Mouse (Mus musculus): ENCODE measurements around the gene Anapc13. TPM values are rescaled to one million over a fixed set of nuclear protein-coding genes. Genes with fewer than 3 reads are reported as not detected.

Gene Anapc13
- polyA plus RNA-seq, 1 experiment from 2014 or later, result 226 TPM

DNA sequence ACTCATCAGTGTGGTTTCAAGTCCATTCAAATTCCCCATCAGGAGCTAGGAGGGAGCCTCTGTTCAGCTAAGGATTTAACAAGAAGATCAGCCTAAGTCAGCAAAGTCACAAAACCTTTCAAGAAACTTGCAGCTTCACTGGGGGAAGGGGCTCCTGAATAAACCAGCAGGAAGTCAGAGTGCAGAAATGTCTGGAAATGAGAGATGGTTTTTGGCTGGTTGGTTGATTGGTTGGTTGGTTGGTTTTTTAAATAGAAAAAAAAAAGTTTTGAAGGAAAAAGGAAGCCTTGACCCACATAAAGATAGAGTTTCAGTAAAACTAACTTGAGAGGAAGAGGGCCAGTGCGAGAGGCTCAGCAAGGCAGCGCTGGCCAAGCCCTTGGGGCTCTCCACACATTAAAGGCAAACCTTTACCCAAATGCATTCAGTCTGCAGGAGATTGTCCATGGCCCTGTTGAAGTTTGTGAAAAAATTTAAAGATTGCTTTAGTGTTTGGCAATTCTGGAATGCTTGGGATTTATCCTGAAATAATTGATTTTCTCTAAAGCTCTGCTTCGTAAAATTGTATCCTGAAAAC is 19.1 kb downstream of the Anapc13 start:
- H3K27ac ChIP-seq (ENCODE audit: low read length), result peak overlapping the region; percentile 96
- H3K36me3 ChIP-seq (ENCODE audit: control insufficient read depth, insufficient read depth, low read length), result no peaks in the 10 kb centered on the region
- peaks cover 33% of the 10 kb centered on the region for H3K4me1 ChIP-seq (ENCODE audit: control insufficient read depth, insufficient read depth, low read length)
- 65% methylated on average over 3 of the region's 3 CpGs for WGBS
- H3K27me3 ChIP-seq (ENCODE audit: control insufficient read depth, insufficient read depth, low read length), result no peaks in the 10 kb centered on the region
- H3K9me3 ChIP-seq (ENCODE audit: control insufficient read depth, low read depth, low read length), result no peaks in the 10 kb centered on the region
- ATAC-seq (ENCODE audit: insufficient number of reproducible peaks, insufficient read depth, low FRiP score, low read depth), result no peak
- H3K4me3 ChIP-seq (ENCODE audit: low read depth, low read length), result no peak overlapping the region
- H3K4me2 ChIP-seq (replicated peaks; ENCODE audit: low read depth, low read length), result no peak overlapping the region
- H3K9ac ChIP-seq (replicated peaks; ENCODE audit: low read depth, low read length), result no peak overlapping the region

DNA sequence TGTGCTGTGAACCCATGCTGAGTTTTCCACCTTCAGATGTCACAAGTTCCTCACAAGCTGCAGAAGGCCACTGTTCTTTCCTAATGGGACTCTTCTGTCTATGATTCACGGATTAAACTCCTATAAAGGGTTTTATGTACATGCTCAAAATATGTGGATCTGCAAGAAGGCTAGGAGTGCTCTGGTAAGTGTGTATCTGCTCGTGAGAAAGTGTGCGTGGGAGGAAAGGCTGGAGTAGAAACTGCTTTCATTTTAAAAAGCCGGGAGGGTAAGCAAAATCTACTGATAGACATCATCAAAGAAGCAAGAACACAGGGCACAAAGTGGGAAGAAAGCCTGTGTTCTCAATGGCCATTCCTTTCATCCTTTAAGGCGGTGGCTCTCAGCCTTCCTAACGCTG is 20.9 kb downstream of the Anapc13 start:
- Histone ChIP-seq H3K9me3 (ENCODE audit: control insufficient read depth, low read depth, low read length) (no peaks in the 10 kb centered on the region), H3K27ac (ENCODE audit: low read length) (no peak overlapping the region), H3K27me3 (ENCODE audit: control insufficient read depth, insufficient read depth, low read length) (no peaks in the 10 kb centered on the region), H3K4me2 (replicated peaks; ENCODE audit: low read depth, low read length) (no peak overlapping the region), H3K4me1 (ENCODE audit: control insufficient read depth, insufficient read depth, low read length) (peaks cover 48% of the 10 kb centered on the region), H3K9ac (replicated peaks; ENCODE audit: low read depth, low read length) (no peak overlapping the region), H3K4me3 (ENCODE audit: low read depth, low read length) (no peak overlapping the region), H3K36me3 (ENCODE audit: control insufficient read depth, insufficient read depth, low read length) (no peaks in the 10 kb centered on the region)
- WGBS, result 67% methylated on average over 6 of the region's 6 CpGs
- no peak for ATAC-seq (ENCODE audit: insufficient number of reproducible peaks, insufficient read depth, low FRiP score, low read depth)

DNA sequence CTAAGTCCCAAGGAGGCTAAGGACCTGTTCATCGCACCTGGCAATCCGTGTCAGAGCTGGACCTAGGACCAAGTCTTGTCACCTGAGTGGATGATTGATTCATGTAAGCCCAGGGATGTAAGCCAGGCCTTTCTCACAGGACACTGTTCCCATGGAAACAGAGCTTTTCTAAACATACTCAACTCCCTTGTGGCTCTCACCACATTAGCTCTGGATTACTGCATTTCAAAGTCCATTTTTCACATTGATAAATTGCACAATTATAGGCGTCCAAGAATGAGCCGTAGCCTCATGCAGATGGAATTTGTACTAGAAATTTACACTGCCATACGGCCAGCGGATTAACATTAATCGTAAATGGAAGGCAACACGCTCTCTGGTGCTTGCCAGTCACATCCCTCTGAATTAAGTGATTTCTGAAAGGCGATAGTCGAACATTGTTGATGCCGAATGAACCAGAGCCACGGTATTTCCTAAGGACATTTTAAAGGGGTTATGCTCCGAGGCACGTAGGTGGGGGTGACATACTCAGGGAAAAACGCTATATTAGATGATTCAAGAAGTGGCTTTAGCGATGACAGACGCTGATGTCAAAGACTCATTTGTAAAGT is 23.9 kb downstream of the Anapc13 start:
- Histone ChIP-seq H3K27me3 (ENCODE audit: control insufficient read depth, insufficient read depth, low read length) (no peaks in the 10 kb centered on the region), H3K9me3 (ENCODE audit: control insufficient read depth, low read depth, low read length) (no peaks in the 10 kb centered on the region), H3K4me2 (replicated peaks; ENCODE audit: low read depth, low read length) (peak overlapping the region; percentile 19; the same call in 1 of the 2 replicates), H3K27ac (ENCODE audit: low read length) (peak overlapping the region; percentile 17; the same call in 1 of the 2 replicates), H3K9ac (replicated peaks; ENCODE audit: low read depth, low read length) (no peak overlapping the region), H3K4me3 (ENCODE audit: low read depth, low read length) (no peak overlapping the region), H3K36me3 (ENCODE audit: control insufficient read depth, insufficient read depth, low read length) (no peaks in the 10 kb centered on the region), H3K4me1 (ENCODE audit: control insufficient read depth, insufficient read depth, low read length) (peaks cover 25% of the 10 kb centered on the region)
- peak; percentile 79; the same call in 1 of the 2 replicates for ATAC-seq (ENCODE audit: insufficient number of reproducible peaks, insufficient read depth, low FRiP score, low read depth)
- 15% methylated on average over 17 of the region's 17 CpGs for WGBS

DNA sequence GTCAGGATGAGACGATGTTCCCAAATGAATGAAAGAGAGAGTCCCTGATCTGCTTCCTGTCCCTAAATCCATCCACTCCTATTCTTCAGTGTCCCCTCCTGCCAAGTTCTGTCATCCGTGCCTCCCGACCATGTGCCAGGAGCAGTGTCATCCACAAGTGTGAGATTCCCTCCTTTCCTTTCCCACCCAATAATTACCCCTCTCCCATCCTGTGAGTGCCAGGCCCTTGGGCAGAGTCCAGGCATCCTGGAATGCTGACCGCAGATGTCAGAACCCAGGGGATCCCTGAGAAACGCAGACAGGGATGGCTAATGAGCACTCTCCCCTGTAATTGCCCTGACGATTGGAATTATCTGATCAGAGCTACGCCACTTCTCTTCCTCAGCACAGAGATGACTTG is 24.5 kb downstream of the Anapc13 start:
- Histone ChIP-seq H3K4me2 (replicated peaks; ENCODE audit: low read depth, low read length) (0 out of 2 replicates have a peak overlapping the region, but pooled peaks have one; percentile 19), H3K9ac (replicated peaks; ENCODE audit: low read depth, low read length) (no peak overlapping the region), H3K9me3 (ENCODE audit: control insufficient read depth, low read depth, low read length) (no peaks in the 10 kb centered on the region), H3K27me3 (ENCODE audit: control insufficient read depth, insufficient read depth, low read length) (no peaks in the 10 kb centered on the region), H3K27ac (ENCODE audit: low read length) (peak overlapping the region; percentile 17; the same call in 1 of the 2 replicates), H3K4me1 (ENCODE audit: control insufficient read depth, insufficient read depth, low read length) (peaks cover 20% of the 10 kb centered on the region), H3K36me3 (ENCODE audit: control insufficient read depth, insufficient read depth, low read length) (no peaks in the 10 kb centered on the region), H3K4me3 (ENCODE audit: low read depth, low read length) (no peak overlapping the region)
- ATAC-seq (ENCODE audit: insufficient number of reproducible peaks, insufficient read depth, low FRiP score, low read depth), result no peak
- WGBS, result 21% methylated on average over 7 of the region's 7 CpGs

DNA sequence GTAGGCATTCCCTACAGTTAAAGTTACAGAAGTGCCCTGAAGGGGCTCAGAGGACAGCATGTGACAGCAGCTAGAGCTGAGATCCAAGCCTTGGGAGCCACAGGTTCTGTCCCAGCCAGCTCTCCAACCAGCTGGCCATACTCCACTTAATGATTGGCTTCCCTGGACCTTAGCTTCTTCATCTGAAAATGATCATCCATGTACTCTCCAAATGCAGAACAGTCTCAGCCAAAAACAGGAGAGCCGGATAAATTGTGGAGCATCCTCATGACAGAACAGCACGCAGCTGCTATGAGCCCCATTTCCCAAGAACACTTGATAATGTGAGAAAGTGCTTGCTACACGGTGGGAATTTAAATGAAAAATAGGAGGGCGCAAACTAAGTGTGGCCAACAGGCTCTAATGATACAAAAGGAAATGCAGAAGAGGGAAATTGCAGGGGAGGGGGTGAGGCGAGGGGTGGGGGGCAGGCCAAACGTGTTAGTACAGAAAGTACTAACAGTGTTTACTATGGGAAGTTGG is 25.2 kb downstream of the Anapc13 start:
- H3K4me1 ChIP-seq (ENCODE audit: control insufficient read depth, insufficient read depth, low read length), result peaks cover 20% of the 10 kb centered on the region
- H3K4me3 ChIP-seq (ENCODE audit: low read depth, low read length), result no peak overlapping the region
- no peaks in the 10 kb centered on the region for H3K36me3 ChIP-seq (ENCODE audit: control insufficient read depth, insufficient read depth, low read length)
- no peak overlapping the region for H3K27ac ChIP-seq (ENCODE audit: low read length)
- H3K9me3 ChIP-seq (ENCODE audit: control insufficient read depth, low read depth, low read length), result no peaks in the 10 kb centered on the region
- H3K4me2 ChIP-seq (replicated peaks; ENCODE audit: low read depth, low read length), result no peak overlapping the region
- no peaks in the 10 kb centered on the region for H3K27me3 ChIP-seq (ENCODE audit: control insufficient read depth, insufficient read depth, low read length)
- H3K9ac ChIP-seq (replicated peaks; ENCODE audit: low read depth, low read length), result no peak overlapping the region
- no peak for ATAC-seq (ENCODE audit: insufficient number of reproducible peaks, insufficient read depth, low FRiP score, low read depth)
- WGBS, result 43% methylated on average over 6 of the region's 6 CpGs

DNA sequence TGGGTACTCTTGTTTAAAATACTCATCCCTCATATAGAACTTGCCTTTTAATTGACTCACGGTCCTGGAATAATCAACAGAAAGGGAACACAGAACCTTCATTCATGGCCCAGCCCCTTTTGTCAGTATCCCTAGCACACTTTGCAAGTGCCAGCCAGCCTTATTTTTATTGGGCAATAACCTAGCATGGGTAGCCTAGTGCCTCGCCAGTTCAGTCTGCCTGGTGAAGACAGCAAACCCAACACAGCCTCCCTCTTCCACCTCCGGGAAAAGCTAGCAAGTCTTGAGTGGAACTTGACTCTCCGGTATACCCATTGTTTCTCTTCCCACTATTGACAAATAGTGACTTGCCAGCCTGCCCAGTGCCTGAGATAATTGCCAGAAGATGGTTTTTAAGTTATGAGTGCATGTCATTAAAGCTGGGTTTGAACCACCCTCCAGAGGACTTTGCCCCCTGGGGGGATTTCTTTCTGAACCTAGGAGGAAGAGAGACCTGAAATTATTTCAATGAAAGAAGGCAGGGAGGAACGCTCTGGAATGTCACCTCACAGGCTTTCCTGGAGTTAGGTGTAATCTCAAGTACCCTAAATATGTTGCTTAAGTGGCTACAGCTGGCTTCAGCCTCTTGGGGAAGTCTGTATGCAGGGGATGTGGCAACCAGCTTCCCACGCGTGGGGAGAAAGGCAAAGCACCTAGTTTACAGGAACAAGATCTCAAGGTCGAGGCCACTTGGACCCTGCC is 30.4 kb downstream of the Anapc13 start:
- H3K27ac ChIP-seq (ENCODE audit: low read length), result no peak overlapping the region
- no peaks in the 10 kb centered on the region for H3K36me3 ChIP-seq (ENCODE audit: control insufficient read depth, insufficient read depth, low read length)
- H3K27me3 ChIP-seq (ENCODE audit: control insufficient read depth, insufficient read depth, low read length), result no peaks in the 10 kb centered on the region
- H3K4me1 ChIP-seq (ENCODE audit: control insufficient read depth, insufficient read depth, low read length), result peaks cover 5% of the 10 kb centered on the region; the same call in 1 of the 2 replicates
- H3K9ac ChIP-seq (replicated peaks; ENCODE audit: low read depth, low read length), result no peak overlapping the region
- no peak for ATAC-seq (ENCODE audit: insufficient number of reproducible peaks, insufficient read depth, low FRiP score, low read depth)
- H3K4me3 ChIP-seq (ENCODE audit: low read depth, low read length), result no peak overlapping the region
- 57% methylated on average over 8 of the region's 8 CpGs for WGBS
- no peaks in the 10 kb centered on the region for H3K9me3 ChIP-seq (ENCODE audit: control insufficient read depth, low read depth, low read length)
- no peak overlapping the region for H3K4me2 ChIP-seq (replicated peaks; ENCODE audit: low read depth, low read length)

DNA sequence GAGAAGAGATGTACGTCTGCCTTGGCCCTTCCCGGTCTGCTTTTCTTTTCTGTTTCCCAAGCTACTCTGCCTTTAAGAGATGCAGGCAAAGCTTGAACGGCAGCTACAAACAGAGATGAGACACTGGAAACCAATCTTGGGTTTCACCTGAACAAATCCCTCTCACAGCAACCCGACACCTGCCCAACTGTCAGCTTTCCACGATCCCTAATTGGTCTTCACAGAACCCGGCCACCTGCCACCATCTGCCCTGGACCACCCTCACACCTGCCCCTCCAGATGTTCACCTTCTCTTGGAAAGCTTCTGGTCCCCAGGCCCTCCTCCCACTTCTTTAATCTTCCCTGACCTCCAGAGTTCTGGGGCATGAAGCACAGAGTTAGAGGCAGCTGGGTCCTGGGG is 42.0 kb downstream of the Anapc13 start:
- 22% methylated on average over 6 of the region's 6 CpGs for WGBS
- Histone ChIP-seq H3K4me2 (replicated peaks; ENCODE audit: low read depth, low read length) (no peak overlapping the region), H3K36me3 (ENCODE audit: control insufficient read depth, insufficient read depth, low read length) (no peaks in the 10 kb centered on the region), H3K27ac (ENCODE audit: low read length) (no peak overlapping the region), H3K27me3 (ENCODE audit: control insufficient read depth, insufficient read depth, low read length) (no peaks in the 10 kb centered on the region), H3K4me3 (ENCODE audit: low read depth, low read length) (no peak overlapping the region), H3K4me1 (ENCODE audit: control insufficient read depth, insufficient read depth, low read length) (peaks cover 9% of the 10 kb centered on the region; the same call in 1 of the 2 replicates), H3K9me3 (ENCODE audit: control insufficient read depth, low read depth, low read length) (no peaks in the 10 kb centered on the region), H3K9ac (replicated peaks; ENCODE audit: low read depth, low read length) (no peak overlapping the region)
- no peak for ATAC-seq (ENCODE audit: insufficient number of reproducible peaks, insufficient read depth, low FRiP score, low read depth)

DNA sequence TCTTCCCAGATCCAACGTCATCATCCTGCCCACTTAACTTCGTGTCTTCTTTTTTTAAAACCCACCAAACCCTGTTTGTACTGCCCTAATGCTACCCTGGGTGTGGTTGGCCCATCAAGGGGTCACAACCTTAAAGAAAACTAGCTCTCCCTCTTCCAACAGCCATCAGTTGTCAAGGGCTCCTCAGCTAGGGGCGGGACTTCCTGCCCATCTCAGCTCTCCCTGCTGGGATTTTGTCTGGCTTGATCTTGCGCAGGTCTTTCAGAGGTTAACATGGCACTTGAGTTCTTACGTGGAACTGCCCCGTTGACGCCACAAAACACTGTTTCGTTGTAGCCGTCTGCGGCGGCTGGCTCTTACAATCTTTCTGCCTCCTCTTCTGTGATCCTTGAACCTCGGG is 42.8 kb downstream of the Anapc13 start:
- ATAC-seq (ENCODE audit: insufficient number of reproducible peaks, insufficient read depth, low FRiP score, low read depth), result no peak
- Histone ChIP-seq H3K27me3 (ENCODE audit: control insufficient read depth, insufficient read depth, low read length) (no peaks in the 10 kb centered on the region), H3K36me3 (ENCODE audit: control insufficient read depth, insufficient read depth, low read length) (no peaks in the 10 kb centered on the region), H3K9ac (replicated peaks; ENCODE audit: low read depth, low read length) (no peak overlapping the region), H3K9me3 (ENCODE audit: control insufficient read depth, low read depth, low read length) (no peaks in the 10 kb centered on the region), H3K4me3 (ENCODE audit: low read depth, low read length) (no peak overlapping the region), H3K4me2 (replicated peaks; ENCODE audit: low read depth, low read length) (no peak overlapping the region), H3K4me1 (ENCODE audit: control insufficient read depth, insufficient read depth, low read length) (peaks cover 12% of the 10 kb centered on the region; the same call in 1 of the 2 replicates), H3K27ac (ENCODE audit: low read length) (no peak overlapping the region)
- WGBS, result 84% methylated on average over 12 of the region's 12 CpGs
